Mouse (Mus musculus): ENCODE measurements around the gene Sfpq. TPM values are rescaled to one million over a fixed set of nuclear protein-coding genes. Genes with fewer than 3 reads are reported as not detected.
"Not testable (repeated sequence)": the region's sequence is repeated elsewhere in the genome, so short reads cannot be mapped to it uniquely, and the experiment has no call there.

Gene Sfpq
- 1,000 to 10,000 TPM in 9 of 26 experiments, 100 to 1,000 TPM in 17; 597 to 1,272 (median 877) TPM for total RNA-seq (2018; cell fraction: chromatin; rRNA removed)
- total RNA-seq (2018; cell fraction: cytosol; rRNA removed): 100 to 1,000 TPM in 13 of 26 experiments, 10 to 100 TPM in 13; 51.0 to 154 (median 98.2) TPM
- total RNA-seq (2018; cell fraction: nucleus; rRNA removed): 100 to 1,000 TPM; 243 to 649 (median 372) TPM
- polyA plus RNA-seq (2018): 107 to 312 TPM (median 142 TPM) in 3 replicates

GRCm38 (mm10) chr4:127021151-127021945 lies at the start of gene Sfpq:
Gene Sfpq (plus strand): TSS chr4:127021324.
- peak within 1 kb of the TSS; percentile 41 for H3K27ac ChIP-seq
- peaks cover 10% of the 10 kb centered on the region; the same call in 1 of the 2 replicates for H3K36me3 ChIP-seq (ENCODE audit: inconsistent target)
- peak within 1 kb of the TSS; percentile 90 for H3K4me3 ChIP-seq (ENCODE audit: inconsistent target)
- peaks cover 44% of the 10 kb centered on the region for H3K79me2 ChIP-seq (ENCODE audit: inconsistent target)
- under 1% methylated on average over 63 of the region's 87 CpGs for WGBS (ENCODE audit: missing documents)

- Histone ChIP-seq H3K79me2 (ENCODE audit: inconsistent target) (no peaks in the 10 kb centered on the region), H3K36me3 (ENCODE audit: inconsistent target) (no peaks in the 10 kb centered on the region), H3K27ac (no peak overlapping the region), H3K4me3 (ENCODE audit: inconsistent target) (no peak overlapping the region)
These were observed 43.7 kb upstream of the Sfpq start for GRCm38 (mm10) chr4:126977467-126977866.

DNA sequence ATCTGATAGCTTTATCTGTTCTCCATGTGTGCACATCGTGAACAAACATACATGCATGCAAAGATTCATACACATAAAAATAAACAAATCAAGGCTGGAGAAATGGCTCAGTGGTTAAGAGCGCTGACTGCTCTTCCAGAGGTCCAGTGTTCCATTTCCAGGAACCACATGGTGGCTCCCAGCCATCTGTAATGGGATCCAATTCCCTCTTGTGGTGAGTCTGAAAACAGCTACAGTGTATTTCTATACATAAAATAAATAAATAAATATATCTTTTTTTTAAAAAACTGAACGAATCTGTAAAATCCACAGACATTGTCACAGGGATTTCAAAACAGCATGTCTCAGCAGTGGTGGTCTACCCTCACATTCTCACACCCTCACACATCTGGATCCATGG lies 42.4 kb upstream of the Sfpq start:
- WGBS (ENCODE audit: missing documents): 88% methylated on average over 3 of the region's 3 CpGs
- Histone ChIP-seq H3K4me3 (ENCODE audit: inconsistent target) (no peak overlapping the region), H3K79me2 (ENCODE audit: inconsistent target) (no peaks in the 10 kb centered on the region), H3K36me3 (ENCODE audit: inconsistent target) (no peaks in the 10 kb centered on the region), H3K27ac (no peak overlapping the region)

DNA sequence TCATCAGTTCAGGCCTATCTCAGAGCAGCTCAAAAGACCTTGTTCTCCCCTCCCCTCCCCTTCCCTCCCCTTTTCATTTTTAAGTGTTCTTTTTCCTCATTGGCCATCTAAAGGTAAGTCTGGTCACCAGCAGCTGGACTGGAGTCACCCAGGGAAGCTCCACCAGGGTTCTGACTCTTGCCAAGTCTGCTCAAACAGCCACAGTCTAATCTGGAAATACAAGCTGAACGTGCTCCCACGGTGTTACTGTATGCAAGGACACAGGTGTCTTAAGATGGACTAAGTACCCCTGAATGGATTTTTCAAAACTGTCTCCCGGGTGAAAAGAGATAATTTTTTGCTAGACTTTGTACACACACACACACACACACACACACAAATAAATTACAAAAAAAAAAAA lies 37.8 kb upstream of the Sfpq start:
- Histone ChIP-seq H3K36me3 (ENCODE audit: inconsistent target) (no peaks in the 10 kb centered on the region), H3K4me3 (ENCODE audit: inconsistent target) (no peak overlapping the region), H3K27ac (no peak overlapping the region), H3K79me2 (ENCODE audit: inconsistent target) (no peaks in the 10 kb centered on the region)
- 81% methylated on average over 3 of the region's 3 CpGs for WGBS (ENCODE audit: missing documents)

DNA sequence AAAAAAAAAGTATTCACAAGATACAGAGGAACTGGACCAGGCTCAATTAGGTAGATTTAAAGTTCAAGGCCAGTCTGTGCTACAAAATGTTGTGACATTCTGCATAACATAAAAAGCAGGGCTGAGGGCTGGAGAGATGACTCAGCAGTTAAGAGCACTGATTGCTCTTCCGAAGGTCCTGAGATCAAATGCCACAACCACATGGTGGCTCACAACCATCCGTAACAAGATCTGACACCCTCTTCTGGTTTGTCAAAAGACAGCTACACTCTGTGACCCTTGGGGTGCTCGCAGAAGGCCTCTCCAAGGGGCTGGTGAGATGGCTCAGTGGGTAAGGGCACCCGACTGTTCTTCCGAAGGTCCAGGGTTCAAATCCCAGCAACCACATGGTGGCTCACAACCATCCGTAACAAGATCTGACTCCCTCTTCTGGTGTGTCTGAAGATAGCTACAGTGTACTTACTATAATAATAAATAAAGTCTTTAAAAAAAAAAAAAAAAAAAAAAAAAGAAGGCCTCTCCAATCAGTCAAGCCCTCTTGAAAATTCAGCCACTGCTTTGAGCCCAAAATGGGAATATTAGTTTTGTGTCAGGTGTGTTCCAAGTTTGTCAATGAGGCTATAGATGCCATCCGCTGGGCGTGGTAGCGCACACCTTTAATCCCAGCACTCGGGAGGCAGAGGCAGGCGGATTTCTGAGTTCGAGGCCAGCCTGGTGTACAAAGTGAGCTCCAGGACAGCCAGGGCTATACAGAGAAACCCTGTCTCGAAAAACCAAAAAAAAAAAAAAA lies 37.2 kb upstream of the Sfpq start:
- not testable (repeated sequence) for H3K79me2 ChIP-seq (ENCODE audit: inconsistent target); H3K36me3 ChIP-seq (ENCODE audit: inconsistent target); H3K27ac ChIP-seq; H3K4me3 ChIP-seq (ENCODE audit: inconsistent target)
- WGBS (ENCODE audit: missing documents): 87% methylated on average over 7 of the region's 13 CpGs

- 89% methylated on average over 5 of the region's 5 CpGs for WGBS (ENCODE audit: missing documents)
- no peak overlapping the region for H3K4me3 ChIP-seq (ENCODE audit: inconsistent target)
- H3K36me3 ChIP-seq (ENCODE audit: inconsistent target): no peaks in the 10 kb centered on the region
- no peaks in the 10 kb centered on the region for H3K79me2 ChIP-seq (ENCODE audit: inconsistent target)
- H3K27ac ChIP-seq: no peak overlapping the region
These were observed 34.4 kb upstream of the Sfpq start for GRCm38 (mm10) chr4:126986768-126987167.

DNA sequence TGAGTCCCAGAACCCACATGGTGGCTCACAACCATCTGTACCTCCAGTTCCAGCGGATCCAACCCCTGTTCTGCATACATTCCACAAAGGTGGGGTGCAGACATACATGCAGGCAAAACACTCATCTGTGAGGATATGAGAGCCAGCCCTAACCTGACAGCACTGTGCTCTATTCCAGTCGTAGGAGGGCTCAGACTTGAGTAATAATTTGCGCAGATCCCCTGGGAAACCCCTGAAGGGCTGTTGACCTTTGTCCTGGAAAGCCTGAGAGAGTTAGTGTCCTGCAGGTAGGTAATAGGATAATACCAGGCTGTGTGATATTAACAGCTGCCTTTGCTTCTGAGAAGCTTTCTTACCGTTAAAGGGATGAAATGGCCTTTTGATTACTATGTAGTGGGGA lies 32.6 kb upstream of the Sfpq start:
- no peak overlapping the region for H3K27ac ChIP-seq
- no peaks in the 10 kb centered on the region for H3K79me2 ChIP-seq (ENCODE audit: inconsistent target)
- WGBS (ENCODE audit: missing documents): 95% methylated on average over 4 of the region's 4 CpGs
- no peak overlapping the region for H3K4me3 ChIP-seq (ENCODE audit: inconsistent target)
- no peaks in the 10 kb centered on the region for H3K36me3 ChIP-seq (ENCODE audit: inconsistent target)

- no peak overlapping the region for H3K27ac ChIP-seq
These were observed 30.6 kb upstream of the Sfpq start for GRCm38 (mm10) chr4:126990553-126990952.

GRCm38 (mm10) chr4:126992356-126992755 lies 28.8 kb upstream of the Sfpq start:
- WGBS (ENCODE audit: missing documents): 67% methylated on average over 5 of the region's 5 CpGs
- Histone ChIP-seq H3K27ac (no peak overlapping the region), H3K36me3 (ENCODE audit: inconsistent target) (no peaks in the 10 kb centered on the region), H3K79me2 (ENCODE audit: inconsistent target) (no peaks in the 10 kb centered on the region), H3K4me3 (ENCODE audit: inconsistent target) (no peak overlapping the region)

More at GRCm38 (mm10) chr4:126990553-126990952, 30.6 kb upstream of the Sfpq start:
- Histone ChIP-seq H3K36me3 (ENCODE audit: inconsistent target) (no peaks in the 10 kb centered on the region), H3K4me3 (ENCODE audit: inconsistent target) (no peak overlapping the region), H3K79me2 (ENCODE audit: inconsistent target) (no peaks in the 10 kb centered on the region)

GRCm38 (mm10) chr4:126999372-126999771 lies 21.8 kb upstream of the Sfpq start:
- H3K4me3 ChIP-seq (ENCODE audit: inconsistent target); H3K79me2 ChIP-seq (ENCODE audit: inconsistent target); H3K36me3 ChIP-seq (ENCODE audit: inconsistent target); H3K27ac ChIP-seq: not testable (repeated sequence)
- 96% methylated on average over 9 of the region's 16 CpGs for WGBS (ENCODE audit: missing documents)

- Histone ChIP-seq H3K27ac (no peak overlapping the region), H3K79me2 (ENCODE audit: inconsistent target) (no peaks in the 10 kb centered on the region), H3K4me3 (ENCODE audit: inconsistent target) (no peak overlapping the region), H3K36me3 (ENCODE audit: inconsistent target) (no peaks in the 10 kb centered on the region)
- 71% methylated on average over 8 of the region's 8 CpGs for WGBS (ENCODE audit: missing documents)
These were observed 20.5 kb upstream of the Sfpq start for GRCm38 (mm10) chr4:127000601-127001105.

- H3K79me2 ChIP-seq (ENCODE audit: inconsistent target): no peaks in the 10 kb centered on the region
- H3K4me3 ChIP-seq (ENCODE audit: inconsistent target): no peak overlapping the region
- H3K36me3 ChIP-seq (ENCODE audit: inconsistent target): no peaks in the 10 kb centered on the region
- 83% methylated on average over 3 of the region's 3 CpGs for WGBS (ENCODE audit: missing documents)
- no peak overlapping the region for H3K27ac ChIP-seq
These were observed 16.7 kb upstream of the Sfpq start for GRCm38 (mm10) chr4:127004384-127004783.

DNA sequence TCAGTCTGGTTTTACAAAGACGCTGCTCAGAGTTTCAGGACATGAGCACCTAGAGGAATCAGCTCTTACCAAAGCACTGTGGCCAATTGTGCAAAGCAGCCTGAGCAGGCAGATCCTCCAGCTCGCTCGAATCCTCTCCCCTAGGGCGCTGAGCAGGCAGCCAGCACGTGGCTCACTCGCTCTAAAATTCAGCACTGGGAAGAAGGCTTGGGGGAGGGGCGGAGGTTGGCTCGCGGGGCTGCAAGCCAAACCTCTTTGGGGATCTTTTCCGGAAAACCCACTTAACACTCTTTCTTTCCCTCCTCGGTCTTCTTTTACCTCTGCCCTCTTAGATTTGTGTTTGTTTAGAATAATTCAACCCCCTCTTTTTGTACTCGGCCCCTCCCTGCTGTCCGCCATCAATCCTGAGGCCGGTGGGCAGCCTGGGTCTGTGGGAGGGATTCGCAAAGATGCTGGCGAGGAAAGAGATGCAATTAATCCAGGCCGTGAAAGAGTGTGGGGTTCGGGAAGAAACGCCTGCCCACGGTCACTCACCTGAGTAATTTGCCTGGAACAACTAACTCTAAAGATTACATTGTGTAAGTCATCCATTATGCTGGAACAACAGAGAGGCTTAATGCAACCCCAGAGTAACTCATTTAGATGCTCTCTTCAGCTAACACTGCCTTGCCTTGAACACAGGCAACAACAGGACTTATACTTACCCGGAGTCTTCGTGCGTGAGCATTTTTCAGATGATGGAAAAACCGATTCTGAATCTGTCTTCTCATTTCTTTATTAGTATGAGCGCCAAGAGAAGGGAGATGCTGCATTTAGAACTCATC lies 15.8 kb upstream of the Sfpq start:
- Histone ChIP-seq H3K4me3 (ENCODE audit: inconsistent target) (no peak overlapping the region), H3K36me3 (ENCODE audit: inconsistent target) (no peaks in the 10 kb centered on the region), H3K27ac (no peak overlapping the region), H3K79me2 (ENCODE audit: inconsistent target) (no peaks in the 10 kb centered on the region)
- 41% methylated on average over 25 of the region's 25 CpGs for WGBS (ENCODE audit: missing documents)

GRCm38 (mm10) chr4:127015294-127015993 lies 5.7 kb upstream of the Sfpq start:
- H3K79me2 ChIP-seq (ENCODE audit: inconsistent target); H3K36me3 ChIP-seq (ENCODE audit: inconsistent target): not testable (repeated sequence)
- peak overlapping the region; percentile 43 for H3K27ac ChIP-seq
- WGBS (ENCODE audit: missing documents): 10% methylated on average over 8 of the region's 26 CpGs
- H3K4me3 ChIP-seq (ENCODE audit: inconsistent target): peak overlapping the region; percentile 29
